Mouse (Mus musculus) intestine, postnatal 0 days (tissue): ENCODE data around the gene Ces2b. TPM values are rescaled to one million over a fixed set of nuclear protein-coding genes. Genes with fewer than 3 reads are reported as not detected.

Experiments used
- ATAC-seq: fragments of 200-750 bp; cut with Nextera tagmentation; 2 replicates; pipeline ENCODE4 v1.8.0; 2017; ENCODE audit warnings: mild to moderate bottlenecking, moderate TSS enrichment, moderate library complexity
- H3K27ac ChIP-seq: fragments of 300-500 bp; sonication (generic); 2 replicates; pipeline ENCODE4 v1.5.1; 2014; ENCODE audit warnings: mild to moderate bottlenecking, low read depth, low read length, moderate library complexity
- H3K27me3 ChIP-seq: fragments of 300-500 bp; sonication (generic); replicated peaks from 2 replicates; pipeline ENCODE4 v1.6.1; 2014; ENCODE audit warnings: low read length, mixed read lengths; ENCODE audit not compliant: control insufficient read depth, insufficient read depth
- H3K36me3 ChIP-seq: fragments of 300-500 bp; sonication (generic); 2 replicates; pipeline ENCODE4 v1.6.1; 2014; ENCODE audit warnings: mild to moderate bottlenecking, moderate library complexity; ENCODE audit not compliant: control insufficient read depth, insufficient read depth
- H3K4me1 ChIP-seq: fragments of 300-500 bp; sonication (generic); replicated peaks from 2 replicates; pipeline ENCODE4 v1.6.1; 2014; ENCODE audit warnings: antibody characterized with exemption, low read length, mixed read lengths; ENCODE audit not compliant: control insufficient read depth, insufficient read depth
- H3K4me2 ChIP-seq: fragments of 300-500 bp; sonication (generic); replicated peaks from 2 replicates; pipeline ENCODE4 v1.6.1; 2014; ENCODE audit warnings: low read depth, mild to moderate bottlenecking, moderate library complexity
- H3K4me3 ChIP-seq: fragments of 300-500 bp; sonication (generic); 2 replicates; pipeline ENCODE4 v1.5.1; 2014; ENCODE audit warnings: low read depth, low read length
- H3K9ac ChIP-seq: fragments of 300-500 bp; sonication (generic); 2 replicates; pipeline ENCODE4 v1.6.1; 2014; ENCODE audit warnings: mild to moderate bottlenecking, low read depth, low read length
- H3K9me3 ChIP-seq: fragments of 300-500 bp; sonication (generic); 2 replicates; pipeline ENCODE4 v1.6.1; 2016; ENCODE audit warnings: mixed run types; ENCODE audit not compliant: control insufficient read depth
- CTCF ChIP-seq: sonication (generic); IDR thresholded peaks from 2 replicates; pipeline ENCODE4 v1.5.1; 2016; ENCODE audit warnings: low read depth, mild to moderate bottlenecking, control low read depth, antibody characterized with exemption, moderate library complexity
- WGBS: fragments of 180-500 bp; shearing (Covaris S2); extraction: QIAGEN DNeasy Blood & Tissue Kit; methylation state at CpG from one replicate; pipeline ENCODE4 v1.1.7; 2014; 5-methylcytosine and 5-hydroxymethylcytosine counted together
- polyA plus RNA-seq: library from polyadenylated mRNA; unstranded; fragments of >200 nt; fragmentation: Nextera tagmentation; extraction: Ambion mirVana; gene quantifications from 2 replicates; pipeline ENCODE4 v1.2.1, GENCODE M21; 2015

Gene Ces2b
- polyA plus RNA-seq, 1 experiment from 2014 or later, result 0.52 TPM

- H3K36me3 ChIP-seq, result no peaks in the 10 kb centered on the region
- no peak overlapping the region for H3K4me2 ChIP-seq
- no peak for TF ChIP-seq CTCF
- ATAC-seq, result peak; percentile 61
- no peak overlapping the region for H3K4me3 ChIP-seq
- no peak overlapping the region for H3K9ac ChIP-seq
- no peaks in the 10 kb centered on the region for H3K27me3 ChIP-seq
- WGBS, result 39% methylated on average over 7 of the region's 7 CpGs
- no peaks in the 10 kb centered on the region for H3K9me3 ChIP-seq
- H3K4me1 ChIP-seq, result no peaks in the 10 kb centered on the region
- H3K27ac ChIP-seq, result no peak overlapping the region
These were observed 22.6 kb upstream of the Ces2b start for GRCm38 (mm10) chr8:104808542-104809413.

GRCm38 (mm10) chr8:104809436-104809835 is 21.9 kb upstream of the Ces2b start:
- peak; percentile 73 for ATAC-seq
- no peak overlapping the region for H3K4me2 ChIP-seq
- H3K27ac ChIP-seq, result no peak overlapping the region
- no peaks in the 10 kb centered on the region for H3K4me1 ChIP-seq
- no peak overlapping the region for H3K9ac ChIP-seq
- H3K9me3 ChIP-seq, result no peaks in the 10 kb centered on the region
- no peaks in the 10 kb centered on the region for H3K27me3 ChIP-seq
- no peak overlapping the region for H3K4me3 ChIP-seq
- TF ChIP-seq CTCF, result no peak
- WGBS, result 42% methylated on average over 3 of the region's 3 CpGs
- no peaks in the 10 kb centered on the region for H3K36me3 ChIP-seq

- Histone ChIP-seq H3K9me3 (no peaks in the 10 kb centered on the region), H3K9ac (no peak overlapping the region), H3K36me3 (no peaks in the 10 kb centered on the region), H3K27me3 (no peaks in the 10 kb centered on the region), H3K4me3 (no peak overlapping the region), H3K4me2 (no peak overlapping the region), H3K4me1 (no peaks in the 10 kb centered on the region; the same call in 1 of the 2 replicates), H3K27ac (no peak overlapping the region)
- no peak for TF ChIP-seq CTCF
- ATAC-seq, result no peak
- WGBS, result 68% methylated on average over 1 of the region's 1 CpGs
These were observed 4.5 kb upstream of the Ces2b start for GRCm38 (mm10) chr8:104826912-104827311.

- H3K27ac ChIP-seq, result no peak overlapping the region
- H3K9ac ChIP-seq, result no peak overlapping the region
- no peak for TF ChIP-seq CTCF
- 54% methylated on average over 3 of the region's 3 CpGs for WGBS
- no peak overlapping the region for H3K4me2 ChIP-seq
- H3K4me3 ChIP-seq, result no peak overlapping the region
- H3K27me3 ChIP-seq, result no peaks in the 10 kb centered on the region
- ATAC-seq, result peak; percentile 57; the same call in 1 of the 2 replicates
- H3K9me3 ChIP-seq, result no peaks in the 10 kb centered on the region
- H3K4me1 ChIP-seq, result no peaks in the 10 kb centered on the region; the same call in 1 of the 2 replicates
- no peaks in the 10 kb centered on the region for H3K36me3 ChIP-seq
These were observed 3.2 kb upstream of the Ces2b start for GRCm38 (mm10) chr8:104828221-104828620.

- Histone ChIP-seq H3K9me3 (no peaks in the 10 kb centered on the region), H3K4me2 (no peak overlapping the region), H3K4me1 (no peaks in the 10 kb centered on the region), H3K9ac (no peak overlapping the region), H3K27ac (no peak overlapping the region), H3K4me3 (no peak overlapping the region), H3K27me3 (peaks cover 10% of the 10 kb centered on the region; the same call in 1 of the 2 replicates), H3K36me3 (no peaks in the 10 kb centered on the region)
- ATAC-seq, result peak; percentile 95
- TF ChIP-seq CTCF, result no peak
- 43% methylated on average over 3 of the region's 3 CpGs for WGBS
These were observed 10.1 kb downstream of the Ces2b start for GRCm38 (mm10) chr8:104841360-104842078.

- H3K27ac ChIP-seq, result peak within 1 kb of the TSS; percentile 29; the same call in 1 of the 2 replicates
- H3K4me2 ChIP-seq, result no peak within 1 kb of the TSS
- ATAC-seq, result peak; percentile 96
- H3K36me3 ChIP-seq, result no peaks in the 10 kb centered on the region
- WGBS, result 40% methylated on average over 3 of the region's 3 CpGs
- TF ChIP-seq CTCF, result no peak
- H3K9me3 ChIP-seq, result no peaks in the 10 kb centered on the region
- no peaks in the 10 kb centered on the region; the same call in 1 of the 2 replicates for H3K4me1 ChIP-seq
- H3K9ac ChIP-seq, result no peak within 1 kb of the TSS
- H3K4me3 ChIP-seq, result no peak within 1 kb of the TSS
- H3K27me3 ChIP-seq, result peaks cover 10% of the 10 kb centered on the region; the same call in 1 of the 2 replicates
These were observed 15.5 kb downstream of the Ces2b start, which contains the start of gene Ces2c for GRCm38 (mm10) chr8:104846831-104847230. Ces2c (plus strand) TSS chr8:104847068.
